Mouse (Mus musculus) neural tube, embryonic 13.5 days (tissue): ENCODE data around the gene Plcb1. TPM values are rescaled to one million over a fixed set of nuclear protein-coding genes. Genes with fewer than 3 reads are reported as not detected.

Source experiments
- ATAC-seq: fragments of 200-750 bp; cut with Nextera tagmentation; 2 replicates; pipeline ENCODE4 v1.8.0; 2017; ENCODE audit warnings: low read depth, mild to moderate bottlenecking, moderate TSS enrichment, moderate library complexity
- H3K27ac ChIP-seq: fragments of 300-500 bp; sonication (generic); replicated peaks from 2 replicates; pipeline ENCODE4 v1.5.1; 2015; ENCODE audit warnings: moderate library complexity, mild to moderate bottlenecking, inconsistent platforms
- H3K27me3 ChIP-seq: fragments of 300-500 bp; sonication (generic); 2 replicates; pipeline ENCODE4 v1.6.1; 2015; ENCODE audit warnings: mild to moderate bottlenecking, inconsistent platforms
- H3K36me3 ChIP-seq: fragments of 300-500 bp; sonication (generic); 2 replicates; pipeline ENCODE4 v1.6.1; 2015; ENCODE audit warnings: mild to moderate bottlenecking, inconsistent platforms
- H3K4me1 ChIP-seq: fragments of 300-500 bp; sonication (generic); replicated peaks from 2 replicates; pipeline ENCODE4 v1.6.1; 2015; ENCODE audit warnings: inconsistent platforms
- H3K4me2 ChIP-seq: fragments of 300-500 bp; sonication (generic); 2 replicates; pipeline ENCODE4 v1.6.1; 2015; ENCODE audit warnings: inconsistent platforms, mild to moderate bottlenecking, moderate library complexity
- H3K4me3 ChIP-seq: fragments of 300-500 bp; sonication (generic); 2 replicates; pipeline ENCODE4 v1.5.1; 2015; ENCODE audit warnings: mild to moderate bottlenecking, inconsistent platforms
- H3K9ac ChIP-seq: fragments of 300-500 bp; sonication (generic); 2 replicates; pipeline ENCODE4 v1.6.1; 2015; ENCODE audit warnings: moderate library complexity, mild to moderate bottlenecking, inconsistent platforms
- H3K9me3 ChIP-seq: fragments of 300-500 bp; sonication (generic); 2 replicates; pipeline ENCODE4 v1.6.1; 2016; ENCODE audit warnings: inconsistent platforms
- WGBS: fragments of 180-500 bp; shearing (Covaris S2); methylation state at CpG from one replicate; pipeline ENCODE4 v1.1.7; 2015; 5-methylcytosine and 5-hydroxymethylcytosine counted together
- polyA plus RNA-seq: library from polyadenylated mRNA; unstranded; fragments of >200 nt; fragmentation: Nextera tagmentation; extraction: Ambion mirVana; gene quantifications from 2 replicates; pipeline ENCODE4 v1.2.1, GENCODE M21; 2015

Plcb1 gene
- polyA plus RNA-seq, 1 experiment from 2014 or later: 56.5 TPM

DNA sequence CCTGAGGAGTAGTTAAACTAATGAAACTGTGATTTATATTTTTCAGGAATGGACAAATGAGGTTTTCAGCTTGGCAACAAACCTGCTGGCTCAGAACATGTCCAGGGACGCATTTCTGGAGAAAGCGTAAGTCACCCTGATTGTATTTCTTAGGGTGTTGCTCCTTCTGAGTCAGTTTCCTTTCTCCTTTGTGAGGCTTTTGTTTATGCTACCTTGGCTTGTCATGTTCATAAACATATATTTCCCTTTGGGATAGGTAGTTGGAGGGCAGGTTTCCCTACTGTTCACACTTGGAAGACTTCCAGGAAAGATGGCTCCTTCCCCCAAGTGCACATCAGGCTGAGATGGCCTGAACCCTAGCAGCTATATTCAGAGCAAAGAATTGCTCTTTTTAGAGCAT, 464.1 kb downstream of the Plcb1 start:
- H3K27me3 ChIP-seq: no peaks in the 10 kb centered on the region
- 84% methylated on average over 2 of the region's 2 CpGs for WGBS
- ATAC-seq: no peak

DNA sequence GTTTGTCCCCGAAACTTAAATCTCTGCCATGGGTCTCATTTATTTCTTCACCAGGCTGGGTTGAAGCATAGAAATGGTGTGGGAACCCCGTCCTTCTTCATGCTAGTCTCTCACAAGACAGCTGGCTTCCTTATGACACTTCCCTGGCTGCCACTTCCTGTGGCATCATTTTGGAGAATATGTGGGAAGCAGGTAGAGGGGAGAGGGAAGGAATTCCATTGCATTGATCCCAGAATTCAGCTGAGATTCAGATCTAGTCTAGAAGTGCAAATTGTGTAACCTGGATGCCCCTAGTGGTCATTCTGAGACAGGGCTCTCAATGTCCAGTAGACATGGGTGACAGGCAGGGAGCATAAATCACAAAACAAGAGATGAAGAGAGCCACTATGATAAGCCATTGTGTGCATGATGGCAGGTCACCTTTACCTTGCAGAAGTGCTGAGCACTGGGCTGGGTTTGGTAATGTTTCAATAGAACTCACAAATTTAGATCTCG, 466.0 kb downstream of the Plcb1 start:
- Histone ChIP-seq H3K27ac (no peak overlapping the region), H3K4me1 (no peaks in the 10 kb centered on the region), H3K36me3 (no peaks in the 10 kb centered on the region), H3K27me3 (no peaks in the 10 kb centered on the region), H3K4me2 (no peak overlapping the region), H3K9ac (no peak overlapping the region), H3K4me3 (no peak overlapping the region), H3K9me3 (no peaks in the 10 kb centered on the region)
- 91% methylated on average over 3 of the region's 3 CpGs for WGBS
- no peak for ATAC-seq

More for the DNA sequence above, 464.1 kb downstream of the Plcb1 start:
- Histone ChIP-seq H3K4me1 (no peaks in the 10 kb centered on the region), H3K27ac (no peak overlapping the region), H3K36me3 (no peaks in the 10 kb centered on the region), H3K9ac (no peak overlapping the region), H3K4me3 (no peak overlapping the region), H3K4me2 (no peak overlapping the region), H3K9me3 (no peaks in the 10 kb centered on the region)

DNA sequence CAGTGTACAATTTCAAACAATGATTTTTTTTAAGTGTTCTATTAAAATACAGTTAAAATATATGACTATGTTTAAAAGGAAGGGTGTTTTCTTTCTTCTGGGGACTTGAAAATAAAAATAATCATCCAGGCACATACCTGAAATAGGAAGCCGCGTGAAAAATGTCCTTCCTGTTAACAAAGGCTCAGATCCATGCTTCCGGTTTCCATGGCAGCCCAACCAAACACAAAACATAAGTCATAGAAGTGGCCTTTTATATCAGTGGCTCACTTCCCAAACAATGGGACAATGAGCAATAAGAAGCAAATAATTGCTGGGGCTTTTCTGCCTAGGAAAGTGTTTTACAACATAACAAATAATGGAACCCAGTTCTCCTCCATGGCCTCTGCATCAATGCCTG, 473.3 kb downstream of the Plcb1 start:
- no peaks in the 10 kb centered on the region for H3K27me3 ChIP-seq
- H3K9me3 ChIP-seq: no peaks in the 10 kb centered on the region
- H3K4me2 ChIP-seq: no peak overlapping the region
- no peaks in the 10 kb centered on the region for H3K4me1 ChIP-seq
- no peak overlapping the region for H3K9ac ChIP-seq
- ATAC-seq: no peak
- 36% methylated on average over 3 of the region's 3 CpGs for WGBS
- H3K4me3 ChIP-seq: no peak overlapping the region
- no peak overlapping the region for H3K27ac ChIP-seq
- 0 out of 2 replicates have a peak, but pooled peaks cover 2% of the 10 kb centered on the region for H3K36me3 ChIP-seq

DNA sequence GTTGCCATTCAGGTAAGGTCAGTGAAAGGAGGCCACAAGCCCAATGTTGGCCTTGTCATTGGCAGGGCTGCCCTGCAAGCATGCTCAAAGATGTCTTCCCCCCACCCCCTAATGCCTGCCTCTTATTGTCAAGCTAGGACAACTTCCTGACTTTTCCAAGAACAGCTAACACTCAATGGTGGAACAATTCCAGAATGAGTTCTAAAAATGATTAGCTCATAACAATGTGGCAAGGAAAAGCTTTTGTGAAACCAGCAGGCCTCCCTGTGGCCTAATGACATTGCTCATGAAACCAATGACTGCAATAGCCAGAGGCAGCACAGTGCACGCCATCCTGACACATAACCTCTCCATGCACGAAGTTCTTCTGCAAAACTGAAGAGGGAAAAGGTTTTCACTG, 478.1 kb downstream of the Plcb1 start:
- Histone ChIP-seq H3K9me3 (no peaks in the 10 kb centered on the region), H3K27ac (no peak overlapping the region), H3K9ac (no peak overlapping the region), H3K4me2 (no peak overlapping the region), H3K36me3 (0 out of 2 replicates have a peak, but pooled peaks cover 2% of the 10 kb centered on the region), H3K4me1 (no peaks in the 10 kb centered on the region), H3K4me3 (no peak overlapping the region), H3K27me3 (no peaks in the 10 kb centered on the region)
- WGBS: 73% methylated on average over 2 of the region's 2 CpGs
- ATAC-seq: no peak

- Histone ChIP-seq H3K4me1 (no peaks in the 10 kb centered on the region), H3K27ac (no peak overlapping the region), H3K9me3 (no peaks in the 10 kb centered on the region), H3K9ac (no peak overlapping the region), H3K27me3 (no peaks in the 10 kb centered on the region), H3K4me2 (no peak overlapping the region), H3K4me3 (no peak overlapping the region), H3K36me3 (no peaks in the 10 kb centered on the region)
- 79% methylated on average over 5 of the region's 5 CpGs for WGBS
- no peak for ATAC-seq
Observed at GRCm38 (mm10) chr2:135274949-135275348, 489.1 kb downstream of the Plcb1 start.

DNA sequence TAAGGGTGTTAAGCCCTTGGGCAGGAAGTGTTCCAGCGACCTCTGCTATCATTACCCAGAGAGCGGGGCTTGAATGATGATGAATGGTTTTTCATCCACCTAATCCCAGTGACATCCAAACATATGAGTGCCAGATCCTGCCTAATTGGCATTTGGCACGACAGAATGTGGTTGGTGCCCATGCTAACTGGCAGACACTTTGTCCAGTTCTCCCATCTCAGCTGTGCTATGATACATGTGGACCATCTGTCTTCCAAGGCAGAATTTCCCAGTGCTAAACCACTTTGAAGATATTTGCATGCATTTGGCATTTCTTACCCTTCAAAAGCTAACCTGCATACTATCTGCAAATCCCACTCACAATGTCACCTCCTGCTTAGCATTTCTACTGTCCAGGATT, 492.6 kb downstream of the Plcb1 start:
- H3K27ac ChIP-seq: no peak overlapping the region
- H3K9me3 ChIP-seq: no peaks in the 10 kb centered on the region
- WGBS: 51% methylated on average over 3 of the region's 3 CpGs
- no peak for ATAC-seq
- no peak overlapping the region for H3K4me2 ChIP-seq
- H3K27me3 ChIP-seq: no peaks in the 10 kb centered on the region
- H3K4me3 ChIP-seq: no peak overlapping the region
- no peaks in the 10 kb centered on the region for H3K36me3 ChIP-seq
- H3K4me1 ChIP-seq: no peaks in the 10 kb centered on the region
- H3K9ac ChIP-seq: no peak overlapping the region

DNA sequence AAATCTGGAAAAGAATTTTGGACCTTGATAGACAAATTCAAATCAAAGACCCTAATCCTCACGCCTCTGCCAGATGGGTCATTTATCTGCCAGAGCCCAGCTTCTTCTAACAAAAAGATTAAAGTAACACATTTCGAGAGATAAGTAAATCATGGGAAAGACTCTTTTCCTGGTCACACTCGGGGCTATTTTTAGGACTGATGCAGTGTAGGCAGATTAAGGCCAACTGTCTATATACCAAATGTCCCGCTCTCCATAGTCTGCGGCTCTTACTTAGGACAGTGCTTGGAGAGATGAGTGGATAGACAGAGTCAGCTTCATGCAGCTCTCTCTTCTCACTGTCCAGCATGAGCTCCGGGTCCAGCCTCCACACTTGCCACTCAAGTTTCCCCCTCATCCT, 493.2 kb downstream of the Plcb1 start:
- H3K27me3 ChIP-seq: no peaks in the 10 kb centered on the region
- 78% methylated on average over 6 of the region's 6 CpGs for WGBS
- ATAC-seq: no peak
- H3K27ac ChIP-seq: no peak overlapping the region
- no peaks in the 10 kb centered on the region for H3K4me1 ChIP-seq
- no peaks in the 10 kb centered on the region for H3K36me3 ChIP-seq
- no peaks in the 10 kb centered on the region for H3K9me3 ChIP-seq
- H3K4me3 ChIP-seq: no peak overlapping the region
- H3K4me2 ChIP-seq: no peak overlapping the region
- no peak overlapping the region for H3K9ac ChIP-seq

GRCm38 (mm10) chr2:135283783-135284182, 497.9 kb downstream of the Plcb1 start:
- H3K36me3 ChIP-seq: no peaks in the 10 kb centered on the region
- no peak for ATAC-seq
- 77% methylated on average over 3 of the region's 3 CpGs for WGBS

DNA sequence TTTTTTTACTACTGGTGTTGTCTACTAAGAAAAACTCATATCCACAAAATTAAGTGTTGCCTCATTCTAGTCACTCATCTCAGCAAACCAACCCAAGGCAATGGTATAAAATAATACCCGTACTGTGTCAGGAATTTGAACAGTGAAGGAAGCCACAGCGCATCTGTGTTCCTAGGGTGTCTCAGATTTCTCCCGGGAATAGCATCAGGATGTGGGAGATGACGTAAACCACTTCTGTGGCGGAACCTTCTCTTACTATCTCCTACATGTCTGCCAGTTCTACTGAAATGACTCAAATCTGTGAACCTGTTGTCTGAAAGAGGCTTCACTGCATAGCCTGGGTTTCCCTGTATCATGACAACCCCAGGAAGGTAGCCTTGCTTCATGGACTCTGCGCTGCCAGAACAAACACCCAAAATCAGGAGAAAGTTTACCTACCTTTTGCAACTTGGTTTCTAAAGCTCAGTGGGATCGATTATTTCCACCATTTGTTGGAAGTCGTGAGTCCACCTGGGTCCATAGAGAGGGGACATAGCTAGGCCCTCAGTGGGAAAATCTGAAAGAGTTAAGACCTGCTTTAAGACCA, 510.4 kb downstream of the Plcb1 start:
- ATAC-seq: no peak
- Histone ChIP-seq H3K9ac (no peak overlapping the region), H3K4me3 (no peak overlapping the region), H3K4me1 (peaks cover 5% of the 10 kb centered on the region; the same call in 1 of the 2 replicates), H3K36me3 (no peaks in the 10 kb centered on the region), H3K27ac (no peak overlapping the region), H3K9me3 (no peaks in the 10 kb centered on the region), H3K4me2 (no peak overlapping the region), H3K27me3 (no peaks in the 10 kb centered on the region)
- WGBS: 88% methylated on average over 8 of the region's 8 CpGs

More at GRCm38 (mm10) chr2:135283783-135284182, 497.9 kb downstream of the Plcb1 start:
- Histone ChIP-seq H3K27ac (no peak overlapping the region), H3K9me3 (no peaks in the 10 kb centered on the region), H3K9ac (no peak overlapping the region), H3K27me3 (no peaks in the 10 kb centered on the region), H3K4me3 (no peak overlapping the region), H3K4me1 (no peaks in the 10 kb centered on the region), H3K4me2 (no peak overlapping the region)

GRCm38 (mm10) chr2:135300480-135300879, 514.6 kb downstream of the Plcb1 start:
- no peaks in the 10 kb centered on the region for H3K27me3 ChIP-seq
- 34% methylated on average over 1 of the region's 1 CpGs for WGBS
- H3K9ac ChIP-seq: no peak overlapping the region
- H3K4me2 ChIP-seq: no peak overlapping the region
- peak; percentile 56; the same call in 1 of the 2 replicates for ATAC-seq
- no peaks in the 10 kb centered on the region for H3K9me3 ChIP-seq
- H3K27ac ChIP-seq: no peak overlapping the region
- no peaks in the 10 kb centered on the region for H3K36me3 ChIP-seq
- H3K4me3 ChIP-seq: no peak overlapping the region
- peaks cover 10% of the 10 kb centered on the region; the same call in 1 of the 2 replicates for H3K4me1 ChIP-seq

- Histone ChIP-seq H3K9ac (no peak overlapping the region), H3K36me3 (no peaks in the 10 kb centered on the region), H3K9me3 (no peaks in the 10 kb centered on the region), H3K4me2 (no peak overlapping the region), H3K4me1 (peaks cover 20% of the 10 kb centered on the region), H3K27ac (no peak overlapping the region), H3K4me3 (no peak overlapping the region), H3K27me3 (no peaks in the 10 kb centered on the region)
- no peak for ATAC-seq
- WGBS: 92% methylated on average over 2 of the region's 2 CpGs
Observed at GRCm38 (mm10) chr2:135302483-135302882, 516.6 kb downstream of the Plcb1 start.

- no peak overlapping the region for H3K9ac ChIP-seq
- H3K9me3 ChIP-seq: no peaks in the 10 kb centered on the region
- 0 out of 2 replicates have a peak, but pooled peaks have one; percentile 11 for ATAC-seq
- H3K27me3 ChIP-seq: no peaks in the 10 kb centered on the region
- no peaks in the 10 kb centered on the region for H3K36me3 ChIP-seq
- peaks cover 26% of the 10 kb centered on the region for H3K4me1 ChIP-seq
- peak overlapping the region; percentile 70 for H3K27ac ChIP-seq
- H3K4me3 ChIP-seq: no peak overlapping the region
- 87% methylated on average over 3 of the region's 3 CpGs for WGBS
- no peak overlapping the region for H3K4me2 ChIP-seq
Observed at GRCm38 (mm10) chr2:135305186-135305585, 519.3 kb downstream of the Plcb1 start.
